Mouse (Mus musculus): ENCODE measurements around the gene Arl10. TPM values are rescaled to one million over a fixed set of nuclear protein-coding genes. Genes with fewer than 3 reads are reported as not detected.

Gene Arl10
- 44.4 and 50.3 TPM in 2 replicates for polyA plus RNA-seq (2016; fragmentation: Nextera tagmentation; extraction: Ambion mirVana)

DNA sequence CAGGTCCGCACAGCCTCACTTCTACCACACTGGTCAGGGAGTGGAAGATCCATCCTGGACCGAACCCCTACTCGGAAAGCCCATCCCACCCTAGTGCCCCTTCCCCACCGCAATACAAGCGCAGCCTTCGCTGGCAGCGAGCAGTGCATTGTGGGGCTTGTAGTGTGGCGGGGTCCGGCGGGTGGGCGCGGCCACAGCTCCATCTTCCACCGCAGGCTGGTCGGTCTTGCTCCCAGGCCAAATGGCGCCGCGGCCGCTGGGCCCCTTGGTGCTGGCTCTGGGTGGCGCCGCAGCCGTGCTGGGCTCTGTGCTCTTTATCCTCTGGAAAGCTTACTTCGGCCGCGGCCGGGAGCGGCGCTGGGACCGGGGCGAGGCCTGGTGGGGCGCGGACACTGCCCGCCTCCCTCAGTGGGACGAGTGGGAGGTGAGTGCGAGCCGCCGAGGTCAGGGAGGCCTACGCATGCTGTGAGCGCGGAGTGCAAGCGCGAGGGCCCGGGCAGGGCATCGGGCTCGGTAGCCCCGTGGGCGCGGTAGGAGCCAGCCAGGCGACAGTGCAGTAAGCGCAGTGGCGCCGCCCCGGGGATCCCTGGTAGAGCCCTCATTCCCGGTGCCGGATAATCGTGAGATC is at the start of gene Arl10:
Arl10 (plus strand) TSS at position 162 of the 628 bp plus-strand sequence.
- peaks cover 32% of the 10 kb centered on the region for H3K36me3 ChIP-seq (replicated peaks)
- peak; percentile 96 for ATAC-seq (ENCODE audit: low FRiP score)
- WGBS = under 1% methylated on average over 55 of the region's 55 CpGs
- H3K9me3 ChIP-seq = no peaks in the 10 kb centered on the region
- H3K4me1 ChIP-seq = peaks cover 38% of the 10 kb centered on the region
- H3K27ac ChIP-seq = peak within 1 kb of the TSS; percentile 72
- peak within 1 kb of the TSS; percentile 90 for H3K9ac ChIP-seq
- peak within 1 kb of the TSS; percentile 86 for H3K4me3 ChIP-seq (replicated peaks)
- H3K4me2 ChIP-seq = peak within 1 kb of the TSS; percentile 82
- H3K27me3 ChIP-seq = peaks cover 12% of the 10 kb centered on the region

DNA sequence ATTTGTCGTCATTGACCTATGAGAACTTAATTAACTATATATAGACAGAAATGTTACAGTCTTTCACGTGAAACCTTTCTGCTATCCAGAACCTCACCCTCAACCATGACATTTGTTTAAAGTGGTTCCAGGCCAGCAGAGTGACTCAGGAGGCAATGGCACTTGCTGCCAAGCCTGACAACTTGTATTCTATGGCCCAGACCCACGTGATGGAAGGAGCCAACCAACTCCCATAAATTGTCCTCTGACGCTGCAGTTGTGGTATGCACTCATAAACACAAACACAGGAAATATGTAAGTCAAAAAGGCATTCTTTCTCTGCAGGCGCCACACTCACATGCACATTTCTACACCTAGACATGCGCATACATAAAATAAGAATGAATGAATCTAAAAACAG is 47.7 kb upstream of the Arl10 start:
- peaks cover 67% of the 10 kb centered on the region for H3K36me3 ChIP-seq (replicated peaks)
- no peak overlapping the region for H3K4me2 ChIP-seq
- no peak overlapping the region for H3K27ac ChIP-seq
- H3K4me3 ChIP-seq (replicated peaks) = no peak overlapping the region
- 88% methylated on average over 6 of the region's 6 CpGs for WGBS
- no peak for ATAC-seq (ENCODE audit: low FRiP score)
- H3K4me1 ChIP-seq = no peaks in the 10 kb centered on the region
- no peak overlapping the region for H3K9ac ChIP-seq
- no peaks in the 10 kb centered on the region for H3K27me3 ChIP-seq
- H3K9me3 ChIP-seq = no peaks in the 10 kb centered on the region

DNA sequence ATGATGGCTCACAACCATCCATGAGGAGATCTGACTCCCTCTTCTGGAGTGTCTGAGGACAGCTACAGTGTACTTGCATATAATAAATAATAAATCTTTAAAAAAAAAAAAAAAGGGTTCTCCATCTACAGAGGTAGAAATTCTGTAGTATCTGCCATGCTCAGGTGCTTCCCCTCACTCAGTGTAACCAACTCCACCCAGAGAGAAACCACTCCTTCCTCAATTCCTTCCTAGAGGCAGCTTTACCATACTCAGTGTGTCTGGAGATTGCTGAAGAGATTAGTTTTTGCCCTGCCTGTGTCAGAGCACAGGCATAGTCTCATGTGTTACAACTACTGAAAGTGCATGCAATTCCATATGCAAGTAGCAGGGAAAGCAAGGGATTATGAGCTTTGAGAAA is 42.7 kb upstream of the Arl10 start:
- Histone ChIP-seq H3K36me3 (replicated peaks) (peaks cover 66% of the 10 kb centered on the region), H3K4me1 (no peaks in the 10 kb centered on the region), H3K27ac (no peak overlapping the region), H3K4me2 (no peak overlapping the region), H3K27me3 (no peaks in the 10 kb centered on the region), H3K9me3 (no peaks in the 10 kb centered on the region), H3K9ac (no peak overlapping the region), H3K4me3 (replicated peaks) (no peak overlapping the region)
- ATAC-seq (ENCODE audit: low FRiP score) = no peak

DNA sequence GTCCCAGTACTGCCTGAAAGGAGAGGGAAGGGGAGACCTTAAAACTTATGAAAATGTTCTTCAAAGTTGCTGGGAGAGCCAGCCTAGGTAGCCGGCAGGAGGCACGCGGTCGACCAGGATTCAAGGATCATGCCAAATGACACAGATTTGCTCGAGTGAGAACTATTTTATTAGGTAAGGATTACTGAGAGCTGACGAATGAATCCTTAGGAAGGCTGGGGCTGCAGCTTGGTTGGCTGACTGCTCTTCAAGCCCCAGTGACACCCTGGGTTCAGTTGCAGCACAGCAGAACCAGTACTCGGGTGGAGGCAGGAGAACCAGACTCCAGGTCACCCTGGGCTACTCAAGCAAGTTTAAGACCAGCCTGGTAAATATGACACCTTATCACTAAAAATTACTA is 26.8 kb upstream of the Arl10 start:
- no peak overlapping the region for H3K4me3 ChIP-seq (replicated peaks)
- H3K27me3 ChIP-seq = no peaks in the 10 kb centered on the region
- no peak overlapping the region for H3K9ac ChIP-seq
- no peak overlapping the region for H3K4me2 ChIP-seq
- WGBS = 84% methylated on average over 7 of the region's 7 CpGs
- no peaks in the 10 kb centered on the region for H3K4me1 ChIP-seq
- no peaks in the 10 kb centered on the region for H3K9me3 ChIP-seq
- no peak overlapping the region for H3K27ac ChIP-seq
- H3K36me3 ChIP-seq (replicated peaks) = peaks cover 57% of the 10 kb centered on the region
- ATAC-seq (ENCODE audit: low FRiP score) = no peak

DNA sequence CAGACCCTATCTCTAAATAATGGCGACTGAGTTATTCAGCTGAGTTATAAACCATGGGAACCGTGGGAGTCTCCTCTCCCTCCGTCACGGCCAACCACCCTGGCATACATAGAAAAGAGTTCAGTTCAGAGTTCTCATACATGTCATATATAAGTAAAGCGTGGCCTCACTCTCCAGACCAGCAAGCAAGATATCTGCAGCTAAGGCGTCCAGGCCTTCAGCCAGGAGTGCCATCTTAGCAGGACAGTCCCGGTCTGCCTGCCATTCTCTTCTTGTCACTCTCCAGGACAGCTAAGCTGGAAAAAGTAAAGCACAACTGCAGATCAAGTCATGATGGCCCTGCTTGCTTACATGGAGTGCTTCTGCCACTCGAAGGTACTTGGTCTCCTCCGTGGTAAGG is 18.6 kb upstream of the Arl10 start:
- H3K36me3 ChIP-seq (replicated peaks) = peaks cover 95% of the 10 kb centered on the region
- WGBS = 93% methylated on average over 9 of the region's 9 CpGs

DNA sequence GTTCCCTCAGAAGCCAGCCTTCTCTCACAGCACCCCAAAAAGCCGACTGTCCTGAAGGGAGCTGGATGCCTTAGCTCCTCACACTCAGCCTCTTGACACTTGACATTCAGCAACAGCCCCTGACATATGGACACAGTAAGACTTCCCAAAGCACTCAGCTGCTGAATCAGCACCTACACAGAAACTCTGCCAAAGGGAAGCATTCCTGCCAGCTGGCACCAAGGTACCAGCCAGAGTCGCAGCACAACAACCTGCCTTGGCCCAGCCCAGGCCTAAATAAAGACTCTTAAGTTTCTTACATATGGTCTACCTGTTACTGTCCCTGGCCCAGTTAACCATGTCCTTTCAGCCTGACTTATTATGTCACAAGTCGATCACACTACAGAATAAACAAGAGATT is 18.0 kb upstream of the Arl10 start:
- H3K4me2 ChIP-seq = no peak overlapping the region
- H3K9ac ChIP-seq = no peak overlapping the region
- no peaks in the 10 kb centered on the region for H3K4me1 ChIP-seq
- no peak for ATAC-seq (ENCODE audit: low FRiP score)
- H3K9me3 ChIP-seq = no peaks in the 10 kb centered on the region
- peaks cover 95% of the 10 kb centered on the region for H3K36me3 ChIP-seq (replicated peaks)
- no peak overlapping the region for H3K27ac ChIP-seq
- H3K4me3 ChIP-seq (replicated peaks) = no peak overlapping the region
- 90% methylated on average over 3 of the region's 3 CpGs for WGBS
- no peaks in the 10 kb centered on the region for H3K27me3 ChIP-seq

More for the DNA sequence above, 18.6 kb upstream of the Arl10 start:
- Histone ChIP-seq H3K27ac (no peak overlapping the region), H3K9ac (no peak overlapping the region), H3K4me1 (no peaks in the 10 kb centered on the region), H3K9me3 (no peaks in the 10 kb centered on the region), H3K27me3 (no peaks in the 10 kb centered on the region), H3K4me2 (no peak overlapping the region), H3K4me3 (replicated peaks) (no peak overlapping the region)
- ATAC-seq (ENCODE audit: low FRiP score) = no peak

DNA sequence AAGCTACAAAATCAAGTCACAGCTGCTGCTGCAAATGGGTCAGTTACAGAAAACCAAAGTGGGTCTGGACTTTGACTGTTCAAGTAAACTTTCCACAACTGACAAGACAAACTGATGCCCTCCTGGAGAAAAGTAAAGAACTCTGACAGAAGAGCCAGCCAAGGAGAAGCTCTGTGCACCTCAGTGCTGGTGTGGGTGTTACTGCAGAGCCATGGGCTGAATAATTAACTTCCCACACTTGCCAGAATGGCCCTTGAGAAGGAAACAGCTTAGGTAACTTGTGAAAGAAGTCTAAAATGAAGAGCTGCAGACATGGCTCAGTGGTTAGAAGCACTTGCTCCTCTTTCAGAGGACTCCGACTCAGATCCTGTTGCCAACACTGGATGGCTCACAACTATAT is 17.2 kb upstream of the Arl10 start:
- no peaks in the 10 kb centered on the region for H3K27me3 ChIP-seq
- H3K4me2 ChIP-seq = no peak overlapping the region
- no peaks in the 10 kb centered on the region for H3K9me3 ChIP-seq
- H3K4me3 ChIP-seq (replicated peaks) = no peak overlapping the region
- H3K4me1 ChIP-seq = 0 out of 2 replicates have a peak, but pooled peaks cover 2% of the 10 kb centered on the region
- WGBS = 90% methylated on average over 1 of the region's 1 CpGs
- peaks cover 93% of the 10 kb centered on the region for H3K36me3 ChIP-seq (replicated peaks)
- no peak for ATAC-seq (ENCODE audit: low FRiP score)
- no peak overlapping the region for H3K27ac ChIP-seq
- H3K9ac ChIP-seq = no peak overlapping the region

DNA sequence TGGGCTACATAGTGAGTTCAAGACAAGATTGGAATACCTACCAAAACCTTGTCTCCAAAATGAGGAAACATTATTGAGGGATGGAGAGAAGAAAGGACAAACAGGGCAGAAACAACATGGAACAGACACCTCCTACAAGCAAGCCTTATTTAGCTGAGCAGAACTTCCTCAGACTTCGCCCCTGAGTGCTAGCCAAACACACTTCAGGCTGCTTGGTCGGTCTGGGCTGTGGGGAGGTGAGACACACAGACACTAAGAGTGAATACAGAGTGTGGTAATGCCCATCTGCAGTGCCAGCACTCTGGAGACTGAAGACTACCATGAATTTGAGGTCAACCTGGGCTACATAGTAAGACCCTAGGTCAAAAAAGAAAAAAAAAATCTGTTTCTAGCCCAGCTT is 15.2 kb upstream of the Arl10 start:
- Histone ChIP-seq H3K9ac (no peak overlapping the region), H3K4me1 (peaks cover 19% of the 10 kb centered on the region), H3K27ac (no peak overlapping the region), H3K4me3 (replicated peaks) (no peak overlapping the region), H3K4me2 (no peak overlapping the region), H3K27me3 (no peaks in the 10 kb centered on the region), H3K36me3 (replicated peaks) (peaks cover 81% of the 10 kb centered on the region), H3K9me3 (no peaks in the 10 kb centered on the region)
- ATAC-seq (ENCODE audit: low FRiP score) = no peak
- WGBS = 90% methylated on average over 2 of the region's 2 CpGs

DNA sequence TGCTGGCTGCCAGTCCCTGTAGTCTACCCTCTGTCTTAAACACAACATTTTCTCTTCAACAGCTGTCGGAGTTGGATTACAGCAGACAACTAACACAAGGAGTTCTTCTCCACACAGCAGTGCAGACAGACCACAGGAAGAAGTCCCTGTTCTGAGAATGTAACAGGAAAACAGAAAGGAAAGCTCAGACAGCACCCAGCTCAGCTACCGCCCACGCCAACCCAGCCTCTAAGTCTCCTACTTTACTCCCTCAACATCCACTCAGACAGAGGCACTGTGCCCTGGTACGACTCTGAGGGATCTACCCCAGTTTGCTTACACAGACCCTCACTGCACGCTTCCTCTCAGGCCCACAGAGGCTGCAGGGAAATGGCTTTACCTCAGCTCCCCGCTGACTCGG is 14.2 kb upstream of the Arl10 start:
- peaks cover 73% of the 10 kb centered on the region for H3K36me3 ChIP-seq (replicated peaks)
- no peak overlapping the region for H3K4me3 ChIP-seq (replicated peaks)
- peaks cover 19% of the 10 kb centered on the region for H3K4me1 ChIP-seq
- no peak overlapping the region for H3K27ac ChIP-seq
- no peak for ATAC-seq (ENCODE audit: low FRiP score)
- 98% methylated on average over 7 of the region's 7 CpGs for WGBS
- H3K4me2 ChIP-seq = no peak overlapping the region
- no peaks in the 10 kb centered on the region for H3K9me3 ChIP-seq
- no peak overlapping the region for H3K9ac ChIP-seq
- no peaks in the 10 kb centered on the region for H3K27me3 ChIP-seq

DNA sequence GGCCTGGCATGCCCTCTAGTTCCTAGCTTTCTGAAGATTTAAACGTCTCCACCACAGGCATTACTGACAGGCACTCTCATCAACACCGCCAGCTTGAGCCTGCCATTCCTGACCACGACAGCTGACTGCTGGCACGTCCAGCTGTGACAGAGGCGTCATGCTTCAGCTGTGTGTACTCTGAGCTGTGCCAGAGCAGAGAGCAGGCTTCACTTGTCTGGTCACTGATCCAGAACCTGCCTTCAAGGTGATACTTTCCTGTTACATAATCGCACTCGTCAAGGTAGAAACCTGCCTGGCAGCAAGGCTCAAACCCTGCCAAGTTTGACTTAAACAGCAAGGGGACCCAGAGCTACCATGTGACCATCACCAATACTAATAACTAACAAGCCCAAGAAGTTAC is 12.3 kb upstream of the Arl10 start:
- Histone ChIP-seq H3K9ac (no peak overlapping the region), H3K36me3 (replicated peaks) (peaks cover 54% of the 10 kb centered on the region), H3K4me2 (no peak overlapping the region), H3K27ac (no peak overlapping the region), H3K4me1 (peaks cover 19% of the 10 kb centered on the region), H3K27me3 (no peaks in the 10 kb centered on the region), H3K4me3 (replicated peaks) (no peak overlapping the region), H3K9me3 (no peaks in the 10 kb centered on the region)
- ATAC-seq (ENCODE audit: low FRiP score) = no peak
- WGBS = 87% methylated on average over 7 of the region's 7 CpGs

DNA sequence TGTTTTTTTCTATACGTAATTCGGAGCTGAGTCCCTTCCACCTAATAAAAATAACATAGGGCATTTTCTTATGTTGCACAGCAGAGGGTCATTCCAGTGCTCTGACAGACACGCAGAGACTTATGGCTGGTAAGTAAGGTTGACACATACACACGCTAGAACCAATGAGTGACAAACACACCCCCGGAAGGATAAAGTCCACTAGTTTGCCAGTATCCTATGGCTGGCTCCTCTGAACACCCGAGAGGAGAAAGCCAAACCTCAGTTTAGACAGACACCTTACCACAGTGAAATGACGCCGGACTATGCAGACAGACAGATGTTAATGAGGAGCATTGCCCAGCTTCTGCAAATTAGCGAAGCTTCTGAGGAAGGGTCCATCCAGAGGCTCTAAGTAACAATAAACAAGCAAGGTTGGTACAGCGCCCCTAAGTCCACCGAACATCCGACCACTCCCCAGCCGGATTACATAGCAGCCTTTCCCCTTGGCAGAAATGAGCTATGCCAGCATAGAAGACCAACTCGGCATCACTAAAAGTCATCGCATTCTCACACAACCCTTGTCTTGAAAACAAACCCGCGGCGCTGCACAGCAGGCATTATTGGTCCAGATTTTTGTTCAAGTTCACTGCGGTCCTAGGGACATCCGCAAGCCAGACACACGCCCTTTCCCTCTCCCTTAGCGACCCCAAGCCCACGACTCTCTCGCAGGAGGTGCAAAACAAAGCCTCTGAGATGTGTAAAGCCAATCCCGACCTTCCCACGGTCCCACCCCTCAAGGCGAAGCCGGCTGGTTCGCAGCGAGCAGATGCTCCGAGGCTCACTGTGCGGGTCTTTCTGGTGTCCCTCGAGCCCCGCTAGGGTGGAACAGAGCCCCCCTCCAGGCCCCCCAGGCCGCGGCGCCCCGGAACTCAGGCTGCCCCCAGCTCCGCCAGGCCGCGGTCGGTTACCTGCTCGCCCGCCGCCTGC is 10.3 kb upstream of the Arl10 start:
- H3K4me1 ChIP-seq = peaks cover 19% of the 10 kb centered on the region
- H3K27me3 ChIP-seq = no peaks in the 10 kb centered on the region
- H3K4me2 ChIP-seq = peak overlapping the region; percentile 87
- H3K27ac ChIP-seq = peak overlapping the region; percentile 84
- H3K4me3 ChIP-seq (replicated peaks) = peak overlapping the region; percentile 97
- H3K36me3 ChIP-seq (replicated peaks) = peaks cover 35% of the 10 kb centered on the region
- 12% methylated on average over 45 of the region's 45 CpGs for WGBS
- H3K9me3 ChIP-seq = no peaks in the 10 kb centered on the region
- H3K9ac ChIP-seq = peak overlapping the region; percentile 98
- peak; percentile 67 for ATAC-seq (ENCODE audit: low FRiP score)

DNA sequence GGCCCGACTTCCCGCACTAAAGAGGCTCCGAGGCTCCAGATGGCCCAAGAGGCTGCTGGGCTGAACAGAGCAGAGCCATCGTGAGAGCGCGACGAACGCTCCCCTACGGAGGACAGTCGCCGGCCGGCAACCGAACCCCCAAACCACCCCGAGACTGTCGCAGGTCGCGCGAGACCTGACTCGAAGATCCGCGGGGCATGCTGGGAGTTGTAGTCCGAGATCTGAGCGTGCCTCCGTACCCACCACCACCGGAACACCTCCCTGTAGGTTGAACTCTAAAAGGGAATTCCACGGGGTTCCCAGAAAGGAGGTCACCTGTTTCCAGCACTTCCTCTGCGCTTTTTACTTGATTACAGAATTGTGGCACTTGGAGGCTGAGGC is 9.6 kb upstream of the Arl10 start, which contains the start of gene 4833439L19Rik:
4833439L19Rik (minus strand) TSS at position 235 of the 381 bp plus-strand sequence.
- Histone ChIP-seq H3K4me3 (replicated peaks) (peak within 1 kb of the TSS; percentile 97), H3K27ac (peak within 1 kb of the TSS; percentile 84), H3K9me3 (no peaks in the 10 kb centered on the region), H3K4me1 (peaks cover 19% of the 10 kb centered on the region), H3K4me2 (peak within 1 kb of the TSS; percentile 87), H3K36me3 (replicated peaks) (peaks cover 29% of the 10 kb centered on the region), H3K9ac (peak within 1 kb of the TSS; percentile 98), H3K27me3 (no peaks in the 10 kb centered on the region)
- ATAC-seq (ENCODE audit: low FRiP score) = peak; percentile 98
- WGBS = under 1% methylated on average over 27 of the region's 27 CpGs

All from forebrain, embryonic 12.5 days (tissue).